In the genomic region with DNA sequence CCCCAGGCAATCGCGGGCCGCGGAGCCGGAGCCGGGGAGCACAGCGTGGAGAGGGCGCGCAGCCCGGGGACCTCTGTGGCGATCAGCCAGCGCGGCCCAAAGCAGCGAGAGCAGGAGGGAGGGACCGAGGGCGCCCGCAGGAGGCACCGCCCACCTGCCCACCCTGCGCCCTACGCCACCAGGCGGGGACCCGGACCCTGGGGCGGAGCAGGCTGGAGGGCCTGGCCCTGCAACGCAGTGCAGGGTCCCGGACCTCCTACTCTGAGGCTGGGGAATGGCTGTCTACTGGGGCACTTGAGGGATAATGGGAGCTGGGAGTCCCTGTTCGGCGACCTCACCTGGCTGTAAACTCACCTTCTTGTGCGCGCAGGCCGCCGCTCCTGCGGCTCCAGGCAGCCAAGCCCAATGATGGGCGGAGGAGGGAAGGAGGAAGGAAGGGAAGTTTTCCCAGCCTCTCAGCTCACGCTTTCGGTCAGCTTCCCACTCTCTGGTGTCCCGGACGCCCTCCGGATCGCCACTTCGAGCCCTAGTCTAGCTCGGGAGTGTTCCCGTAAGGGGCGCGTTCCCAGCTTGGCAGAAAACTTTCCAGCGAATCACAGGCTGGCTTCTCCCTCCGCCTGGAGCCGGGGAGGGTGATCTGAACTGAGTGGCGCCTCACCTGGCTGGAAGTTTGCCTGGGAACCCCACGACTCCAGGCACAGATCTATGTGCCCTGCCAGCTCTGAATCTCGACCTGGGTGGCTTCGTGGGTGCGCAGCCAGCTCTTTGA, we compare ENCODE assay signal across 8 mouse cellular contexts. TPM values are rescaled to one million over a fixed set of nuclear protein-coding genes. Genes with fewer than 3 reads are reported as not detected.
A peak's percentile ranks its signal among the peaks of the same experiment; 100 is the strongest.
DNase-seq lines count a peak whose midpoint lies in the region; ATAC-seq and TF ChIP-seq lines count a peak whose summit lies in the region.

Gene Tmem51 (minus strand): TSS at position 174 of the 769 bp plus-strand sequence.

- no peaks in the 10 kb centered on the region for H3K36me3 ChIP-seq in heart, adult 2 months (ENCODE audit: control insufficient read depth, insufficient read depth, low read length)

- no peak for DNase-seq in layer of hippocampus, adult 2 months (ENCODE audit: low spot score in 2 of 2)
- no peak for DNase-seq in layer of hippocampus, postnatal 36 days
- peak; percentile 77 for DNase-seq in heart, adult 2 months
- DNase-seq in kidney, adult 18-20 months, result peak; percentile 86
- DNase-seq in lung, adult 2 months, result peak; percentile 75
- DNase-seq in left cerebral cortex, adult 9 months (ENCODE audit: low spot score in 2 of 2), result no peak

- no peaks in the 10 kb centered on the region for H3K79me2 ChIP-seq in heart, adult 2 months (replicated peaks; ENCODE audit: control insufficient read depth, insufficient read depth, low read length)

- H3K27me3 ChIP-seq in heart, adult 2 months (ENCODE audit: control insufficient read depth, insufficient read depth, low read length), result no peaks in the 10 kb centered on the region

- peak within 1 kb of the TSS; percentile 84 for H3K27ac ChIP-seq in layer of hippocampus, adult 2 months
- H3K27ac ChIP-seq in heart, adult 2 months, result peak within 1 kb of the TSS; percentile 87
- no peak within 1 kb of the TSS for H3K27ac ChIP-seq in olfactory bulb, adult 2 months (ENCODE audit: insufficient read depth, low read depth, low read length)

- peak; percentile 67 for ATAC-seq in common myeloid progenitor, adult 5-6 weeks (replicated peaks; ENCODE audit: low read depth, poor library complexity, severe bottlenecking)

- TF ChIP-seq CTCF in layer of hippocampus, adult 2 months (conservative IDR thresholded peaks at IDR 0.05), result peak; percentile 2; the same call in 1 of the 2 replicates
- no peak for TF ChIP-seq CTCF in heart, adult 2 months (IDR thresholded peaks at IDR 0.05)
- TF ChIP-seq CTCF in lung, adult 2 months (IDR thresholded peaks at IDR 0.05; ENCODE audit: insufficient read depth, low read length), result no peak
- TF ChIP-seq CTCF in olfactory bulb, adult 2 months (IDR thresholded peaks at IDR 0.05; ENCODE audit: insufficient read depth, low read depth, low read length), result no peak

- WGBS in heart, adult 2 months, result under 1% methylated on average over 51 of the region's 52 CpGs
- WGBS in lung, adult 2 months, result under 1% methylated on average over 52 of the region's 52 CpGs
- WGBS in olfactory bulb, adult 2 months, result under 1% methylated on average over 52 of the region's 52 CpGs

- H3K4me3 ChIP-seq in layer of hippocampus, adult 2 months, result peak within 1 kb of the TSS; percentile 58
- peak within 1 kb of the TSS; percentile 63 for H3K4me3 ChIP-seq in heart, adult 2 months
- peak within 1 kb of the TSS; percentile 62 for H3K4me3 ChIP-seq in lung, adult 2 months (replicated peaks; ENCODE audit: extremely low read depth, low read depth, low read length)
- peak within 1 kb of the TSS; percentile 60 for H3K4me3 ChIP-seq in olfactory bulb, adult 2 months (ENCODE audit: insufficient read depth, low read depth, low read length)

- peak within 1 kb of the TSS; percentile 82 for H3K9ac ChIP-seq in heart, adult 2 months (ENCODE audit: low read depth, low read length)

- no peak for TF ChIP-seq POLR2A in heart, adult 2 months (IDR thresholded peaks at IDR 0.05; ENCODE audit: insufficient read depth, low read depth, low read length)
- peak; percentile 53; the same call in 1 of the 2 replicates for TF ChIP-seq POLR2A in lung, adult 2 months (IDR thresholded peaks at IDR 0.05; ENCODE audit: borderline replicate concordance, extremely low read depth, low read depth, low read length)
- TF ChIP-seq POLR2A in olfactory bulb, adult 2 months (IDR thresholded peaks at IDR 0.05; ENCODE audit: insufficient read depth, low read depth, low read length), result no peak

- intact Hi-C loops in heart, adult 2 months (cut with DNase I), result no loop called here

- H3K4me1 ChIP-seq in heart, adult 2 months (ENCODE audit: control insufficient read depth, insufficient read depth, low read length), result peaks cover 13% of the 10 kb centered on the region
- H3K4me1 ChIP-seq in lung, adult 2 months (ENCODE audit: control insufficient read depth, insufficient read depth, low read length), result peaks cover 5% of the 10 kb centered on the region; the same call in 1 of the 2 replicates
- H3K4me1 ChIP-seq in olfactory bulb, adult 2 months (ENCODE audit: control insufficient read depth, insufficient read depth, low read length), result peaks cover 14% of the 10 kb centered on the region

- no peak for TF ChIP-seq EP300 in heart, adult 2 months (IDR thresholded peaks at IDR 0.05; ENCODE audit: insufficient read depth, low read depth, low read length)

RNA-seq across cellular contexts. Expression of gene Tmem51, which starts in this region (rescaled TPM):
- total RNA-seq in layer of hippocampus, adult 2 months (2021), result 1 to 10 TPM; 3.9 to 4.5 TPM
- total RNA-seq in layer of hippocampus, postnatal 36 days (2021), result 1 to 10 TPM; 4.2 TPM
- 0.39 and 0.41 TPM in 2 replicates for total RNA-seq in common myeloid progenitor, adult 5-6 weeks (2017)
- total RNA-seq in heart, adult 2 months (2021), result 1 to 10 TPM; 5.5 to 6.0 TPM
- 9.9 and 13.1 TPM in 2 replicates for polyA plus RNA-seq in heart, adult 2 months (2012; rRNA removed)
- 12.9 and 16.5 TPM in 2 replicates for polyA plus RNA-seq in lung, adult 2 months (2012; rRNA removed)
- not detected in 2 replicates for polyA plus RNA-seq in olfactory bulb, adult 2 months (2012; ENCODE audit: insufficient read depth, insufficient read length, low replicate concordance, missing spikeins)

Comparison
In these comparisons a context has a peak if more than half of its experiments do, and no peak if none do; other contexts are left out.
1. RNA of gene Tmem51 (polyA plus RNA-seq): 12.9 to 16.5 TPM in lung, adult 2 months and 9.9 to 13.1 TPM in heart, adult 2 months; not detected in olfactory bulb, adult 2 months; every median in the first group is over 10 times any median in the second.
2. Peak in ATAC-seq in common myeloid progenitor, adult 5-6 weeks; RNA of the gene not detected or under 1 TPM.
3. DNase-seq: peak in heart, adult 2 months (2 of 2), kidney, adult 18-20 months (single experiment) and lung, adult 2 months (single experiment); none in layer of hippocampus, adult 2 months (0 of 2), layer of hippocampus, postnatal 36 days (0 of 2) and left cerebral cortex, adult 9 months (0 of 2).
4. Peak in every context shown above with its lines, with median percentiles within 50 percentile points of each other: H3K4me3 ChIP-seq.